Mouse (Mus musculus) lung, adult 18-20 months (tissue): ENCODE results near the gene Egfl8.

Experiments used
- DNase-seq, 2 experiments: peaks; one replicate each; pipeline ENCODE4 v3.0.0; 2022; ENCODE audit warnings: mixed read lengths in 2 of 2

The Egfl8 gene

DNA sequence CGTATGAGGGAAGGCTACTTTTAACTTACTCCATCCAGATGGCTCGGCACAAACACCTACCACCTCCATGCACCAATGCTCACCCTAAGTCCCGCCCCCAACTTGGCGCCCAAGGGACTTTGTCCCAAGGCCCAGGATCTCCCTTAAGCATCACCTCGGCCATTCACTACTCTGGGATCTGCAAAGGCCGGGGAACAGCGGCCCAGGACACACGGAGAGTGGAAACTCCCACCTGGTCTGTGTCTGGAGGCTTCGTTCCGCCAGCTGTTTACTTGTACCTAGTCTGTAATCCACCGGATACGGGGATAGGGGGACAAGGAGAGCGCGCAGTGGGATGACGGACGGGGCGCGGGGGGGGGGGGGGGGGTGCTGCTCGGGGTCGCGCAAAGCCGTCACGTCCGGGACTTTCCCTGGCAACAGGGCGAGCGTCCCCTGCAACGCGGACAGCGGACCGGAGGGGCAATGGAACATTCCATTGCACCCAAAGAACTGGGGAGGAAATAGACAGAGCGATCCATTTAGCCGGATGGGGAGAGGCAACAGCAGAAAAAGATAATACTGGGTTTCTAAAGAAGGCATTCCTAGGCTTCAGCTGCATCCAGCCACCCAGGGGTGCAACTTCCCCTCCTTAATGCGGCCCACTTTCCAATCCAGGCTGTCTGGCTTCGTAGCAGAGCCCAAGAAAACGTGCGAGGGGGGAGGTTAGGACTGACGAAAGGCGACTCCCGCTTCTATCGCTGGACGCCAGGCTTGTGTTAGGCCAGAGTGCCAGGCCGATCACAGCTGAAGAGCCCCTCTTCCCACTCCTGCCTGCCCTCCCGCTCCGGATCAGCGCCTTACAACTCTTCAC, 11.5 kb upstream of the Egfl8 start:
- peak; percentile 84 to 89 for DNase-seq

DNA sequence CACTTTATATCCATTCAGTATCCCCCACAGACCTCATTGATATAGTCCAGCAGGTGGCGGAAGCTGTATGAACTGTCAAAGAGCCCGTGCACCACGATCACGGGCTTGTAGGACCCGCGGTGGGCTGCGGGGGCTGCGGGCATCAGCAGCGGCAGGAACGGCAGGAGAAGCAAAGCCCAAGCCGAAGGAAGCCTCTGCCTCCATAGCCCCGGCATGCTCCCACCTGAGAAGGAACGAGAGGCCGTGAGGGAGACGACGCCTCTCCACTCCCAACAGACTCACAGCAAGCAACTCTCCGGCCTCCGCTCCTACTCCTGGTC, 11.0 kb upstream of the Egfl8 start:
- no peak for DNase-seq

DNA sequence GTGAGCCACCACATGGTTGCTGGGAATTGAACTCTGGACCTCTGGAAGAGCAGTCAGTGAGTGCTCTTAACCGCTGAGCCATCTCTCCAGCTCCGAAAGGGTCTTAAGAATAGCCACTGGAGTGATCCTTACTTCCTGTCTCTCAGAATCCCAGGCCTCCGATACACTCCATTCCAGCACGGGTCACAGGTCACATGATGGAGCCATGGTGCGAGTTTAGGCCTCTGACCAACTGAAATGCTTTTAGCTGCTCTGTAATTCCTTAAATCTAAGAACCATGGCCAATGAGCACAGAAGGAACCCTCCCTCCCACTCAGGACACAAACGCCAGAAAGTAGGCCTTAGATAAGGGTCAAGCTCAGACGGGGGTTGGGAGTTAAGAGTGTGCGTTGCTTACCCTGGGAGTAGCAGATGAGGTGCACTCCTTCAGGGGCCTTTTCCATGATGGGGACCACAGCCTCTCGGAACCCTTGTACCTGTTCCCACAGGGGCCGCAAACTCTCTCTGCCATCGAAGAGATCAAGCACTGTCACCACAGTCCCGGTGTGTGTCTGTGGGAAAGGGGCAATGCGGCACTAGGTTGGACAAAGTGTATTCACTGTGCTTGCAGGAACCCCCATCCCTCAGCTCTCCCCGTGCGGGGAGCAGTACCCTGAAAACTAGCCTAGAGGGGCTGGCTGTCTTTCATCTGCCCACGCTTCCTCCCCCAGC, 10.4 kb upstream of the Egfl8 start:
- no peak for DNase-seq

DNA sequence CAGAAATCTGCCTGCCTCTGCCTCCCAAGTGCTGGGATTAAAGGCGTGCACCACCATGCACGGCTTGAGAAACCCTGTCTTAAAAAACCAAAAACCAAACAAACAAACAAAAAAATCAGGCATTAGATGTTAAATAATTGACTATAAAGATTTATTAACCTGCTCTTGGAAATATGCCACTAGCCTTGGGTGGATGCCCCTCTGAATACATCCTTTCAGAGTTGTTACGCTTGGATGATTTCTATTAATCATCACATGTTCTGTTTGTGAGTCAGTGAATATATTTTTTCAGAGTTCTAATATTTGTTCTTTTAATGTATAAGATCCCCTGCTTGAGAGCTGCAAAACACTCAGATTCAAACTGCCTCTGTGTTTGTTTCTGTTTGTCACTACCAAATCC, 9.2 kb upstream of the Egfl8 start:
- DNase-seq, result no peak

GRCm38 (mm10) chr17:34623161-34623560, 7.4 kb upstream of the Egfl8 start:
- DNase-seq, result no peak

DNA sequence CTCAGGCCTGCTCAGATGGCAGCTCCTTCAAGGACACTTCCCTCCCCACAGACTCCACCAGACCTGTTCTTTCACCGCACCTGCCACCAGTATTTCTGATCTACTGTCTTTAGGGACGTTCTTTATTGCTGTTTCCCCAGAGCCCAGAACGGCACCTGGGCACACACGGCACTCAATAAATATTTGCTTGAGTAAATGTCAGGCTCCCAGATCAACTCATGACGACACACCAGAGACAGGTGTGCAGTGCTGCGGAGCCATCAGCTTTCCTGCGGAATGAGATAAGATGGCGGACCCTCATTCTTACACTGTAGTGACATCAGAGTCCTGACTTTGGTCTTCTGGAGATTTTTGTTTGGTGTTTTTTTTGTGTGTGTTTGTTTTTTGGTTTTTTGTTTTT, 5.2 kb upstream of the Egfl8 start:
- no peak for DNase-seq

- peak; percentile 80 to 83 for DNase-seq
These were observed 3.2 kb upstream of the Egfl8 start for GRCm38 (mm10) chr17:34618999-34619398.

DNA sequence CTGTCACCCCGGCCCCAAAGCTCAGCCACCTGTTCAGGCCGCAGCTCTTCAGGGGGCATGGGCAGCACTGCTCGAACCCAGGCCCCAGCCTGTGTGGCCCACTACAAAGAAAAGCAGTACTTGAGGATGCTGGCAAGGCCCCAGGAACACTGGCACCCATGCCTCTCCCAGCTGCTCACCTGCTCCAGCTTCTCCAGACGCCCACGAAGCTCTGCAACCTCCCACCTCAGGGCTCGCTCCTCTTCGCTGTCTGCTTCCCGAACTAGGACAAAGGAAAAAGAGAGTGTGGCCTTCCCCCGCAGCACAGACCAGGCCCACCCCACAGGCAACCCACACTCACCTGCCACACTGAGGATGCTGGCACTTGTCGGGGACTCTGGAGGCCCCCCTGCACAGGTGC, 1.9 kb downstream of the Egfl8 start:
- DNase-seq, result no peak

- DNase-seq, result no peak
These were observed 2.6 kb downstream of the Egfl8 start for GRCm38 (mm10) chr17:34613054-34613645.

DNA sequence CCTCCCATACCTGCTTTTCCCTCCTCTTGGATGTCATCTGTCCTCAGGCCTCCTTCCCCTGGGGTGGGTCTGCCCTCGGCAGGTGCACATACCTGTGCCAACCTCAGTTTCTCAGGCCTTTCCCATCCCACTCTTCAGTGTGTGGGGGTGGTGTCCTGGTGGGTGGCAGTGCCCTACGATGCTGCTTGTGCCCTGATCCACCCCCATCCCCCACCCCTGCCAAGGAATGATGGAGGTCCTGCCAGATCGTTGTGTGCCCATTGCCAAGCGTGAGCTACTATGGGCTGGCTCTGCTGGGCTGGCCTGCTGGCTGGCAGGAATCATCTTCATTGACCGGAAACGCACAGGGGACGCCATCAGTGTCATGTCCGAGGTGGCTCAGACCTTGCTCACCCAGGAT, 4.7 kb downstream of the Egfl8 start:
- DNase-seq, result no peak

DNA sequence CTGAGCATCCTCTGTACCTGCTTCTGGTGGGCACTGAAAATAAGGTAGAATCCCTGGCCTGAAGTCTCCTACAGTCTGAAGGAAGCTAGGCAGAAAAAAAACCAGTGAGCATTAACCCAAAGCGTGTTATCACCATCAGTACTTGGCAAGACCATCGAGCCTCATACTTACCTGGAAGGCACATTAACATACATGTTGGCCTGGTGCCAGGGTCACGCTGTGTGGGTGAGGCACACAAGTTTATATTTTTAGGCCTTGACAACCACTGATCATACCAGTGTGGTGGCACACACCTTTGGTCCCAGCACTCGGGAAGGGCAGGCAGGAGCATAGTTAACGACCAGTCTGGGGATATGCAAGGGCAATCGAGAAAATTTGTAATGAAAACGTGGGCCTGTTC, 7.8 kb downstream of the Egfl8 start:
- DNase-seq, result no peak

DNA sequence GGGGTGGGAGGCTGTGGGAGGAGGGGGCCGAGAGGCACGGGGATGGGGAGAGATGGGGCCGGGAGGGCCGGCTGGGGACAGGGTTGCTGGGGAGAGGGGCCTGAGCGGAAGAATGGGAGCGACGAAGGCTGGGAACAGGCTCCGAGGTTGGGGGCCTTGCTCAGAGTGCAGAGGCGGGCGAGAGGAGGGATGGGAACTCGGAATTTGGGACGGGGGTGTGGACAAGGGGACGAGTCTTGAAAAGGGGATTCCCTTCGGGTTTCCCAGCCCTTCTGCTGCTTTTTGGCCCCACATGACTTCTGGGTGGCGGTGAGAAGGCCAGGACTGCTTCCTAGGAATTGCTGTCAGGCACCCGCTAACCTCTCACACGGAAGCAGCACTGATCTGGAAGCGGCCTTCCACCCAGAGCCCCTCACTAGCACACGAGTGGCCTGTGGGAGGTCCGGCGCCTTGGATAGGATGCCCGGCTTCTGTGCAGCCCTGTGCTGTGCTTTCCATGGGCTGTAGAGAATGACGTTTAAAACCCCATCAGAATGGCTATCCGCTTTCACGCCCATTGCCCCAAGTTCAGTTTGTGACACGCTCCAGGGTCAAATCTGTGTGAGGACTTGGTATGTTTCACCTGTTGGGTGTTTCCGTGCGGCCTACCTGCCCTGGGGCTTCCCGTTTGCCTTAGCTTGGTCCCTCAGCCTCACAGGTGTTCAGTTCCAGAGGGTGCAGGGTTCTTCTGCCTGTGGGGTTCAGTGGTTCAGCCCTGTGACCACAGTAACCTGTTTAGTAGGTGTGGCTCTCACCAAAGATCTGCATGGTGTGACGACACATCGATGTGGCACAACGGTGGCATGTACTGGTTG, 9.4 kb downstream of the Egfl8 start:
- DNase-seq, result no peak

- DNase-seq, result peak; percentile 97
These were observed 10.2 kb downstream of the Egfl8 start for GRCm38 (mm10) chr17:34605609-34606008.

DNA sequence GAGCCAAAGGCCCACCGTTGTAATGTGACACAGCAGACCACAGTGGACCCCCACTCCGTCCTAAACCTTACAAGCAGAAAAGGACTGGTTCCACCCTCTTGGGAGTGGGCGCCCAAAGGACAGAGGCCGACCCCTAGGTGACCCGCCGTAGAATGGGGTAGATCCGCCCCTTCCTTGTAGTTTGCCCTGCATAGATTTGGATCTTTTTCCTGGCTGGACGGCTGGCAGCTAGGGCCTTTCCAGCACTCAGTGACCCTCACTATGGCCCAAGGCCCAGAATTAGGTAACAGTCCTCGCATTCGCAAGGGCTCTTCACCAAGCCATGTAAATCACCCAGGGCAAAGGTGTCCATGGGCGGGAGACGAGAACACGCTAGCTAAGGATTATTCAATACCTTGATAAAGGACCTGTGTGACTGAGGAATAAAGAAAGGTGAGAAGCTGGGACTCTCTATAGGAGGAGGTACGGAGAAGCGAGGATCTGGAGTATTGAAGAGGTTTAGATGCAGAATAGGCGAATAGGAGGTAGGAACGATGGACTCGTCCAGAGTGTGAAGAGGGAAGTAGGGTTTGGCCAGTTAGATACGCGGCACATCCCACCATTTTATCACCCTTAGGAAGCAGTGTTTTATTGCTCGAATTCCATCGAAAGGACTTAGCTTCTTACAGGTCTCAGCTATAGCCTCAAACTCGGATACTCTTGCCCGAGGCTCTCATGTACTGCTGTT, 11.1 kb downstream of the Egfl8 start:
- peak; percentile 80 to 86 for DNase-seq

DNA sequence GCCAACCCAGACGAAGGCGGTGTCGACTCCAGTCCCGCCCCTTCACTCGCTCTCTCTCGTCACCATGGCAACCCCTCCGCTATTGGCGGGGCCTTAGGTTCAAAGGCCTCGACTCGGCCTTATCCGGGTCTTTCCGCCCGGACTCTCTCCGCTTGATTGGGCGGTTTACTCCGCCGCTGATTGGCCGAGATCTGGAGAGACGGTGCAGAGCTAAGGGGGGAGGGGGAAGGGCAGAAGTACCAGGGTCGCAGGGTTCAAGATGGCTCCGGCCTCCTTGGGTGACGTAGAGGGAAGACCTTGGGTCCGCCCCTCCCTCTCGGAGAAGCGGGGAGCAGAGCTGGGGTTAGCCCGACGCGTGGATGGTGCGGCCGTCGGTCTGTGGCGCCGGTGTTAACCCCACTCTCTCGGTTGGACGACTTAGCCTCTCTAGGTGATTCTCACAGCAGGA, 11.7 kb downstream of the Egfl8 start, which contains the start of gene Agpat1:
Gene Agpat1 (plus strand): TSS at position 202 of the 448 bp plus-strand sequence.
- DNase-seq, result peak; percentile 99

DNA sequence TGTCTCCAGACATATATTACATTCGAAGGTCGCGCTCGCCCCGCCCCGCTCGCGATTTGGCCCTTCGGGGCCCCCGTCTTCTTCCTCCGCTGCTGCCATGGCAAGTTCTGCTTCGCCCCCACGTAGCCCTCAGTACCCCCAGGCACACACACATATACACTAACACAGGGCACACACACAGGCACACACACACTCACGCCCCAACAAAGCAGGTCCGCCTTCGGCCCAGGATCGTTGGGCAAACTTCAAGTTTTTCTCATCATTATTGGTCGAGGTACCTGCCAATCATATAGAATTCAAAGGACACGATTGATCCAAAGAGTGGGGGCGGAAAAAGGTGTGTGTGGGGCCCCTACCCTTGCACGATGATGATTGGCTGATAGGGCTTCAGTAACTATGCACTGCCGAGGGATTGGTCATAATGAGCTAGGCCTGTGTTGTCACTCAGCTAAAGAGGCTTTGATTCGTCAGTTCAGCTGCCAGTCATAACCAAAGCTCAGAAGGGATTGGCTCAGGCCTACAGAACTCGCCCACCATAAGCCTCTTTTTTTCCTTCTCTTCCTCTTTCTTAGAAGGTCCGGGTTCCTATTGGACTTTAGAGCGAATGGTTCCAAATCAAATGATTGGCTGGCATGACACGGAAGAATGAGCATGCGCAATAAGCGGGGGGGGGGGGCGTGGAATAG, 12.3 kb downstream of the Egfl8 start, which contains the start of gene Rnf5:
Gene Rnf5 (minus strand): TSS at position 316 of the 686 bp plus-strand sequence.
- peak; percentile 99 to 100 for DNase-seq

- no peak for DNase-seq
These were observed 14.0 kb downstream of the Egfl8 start for GRCm38 (mm10) chr17:34601796-34602195.

DNA sequence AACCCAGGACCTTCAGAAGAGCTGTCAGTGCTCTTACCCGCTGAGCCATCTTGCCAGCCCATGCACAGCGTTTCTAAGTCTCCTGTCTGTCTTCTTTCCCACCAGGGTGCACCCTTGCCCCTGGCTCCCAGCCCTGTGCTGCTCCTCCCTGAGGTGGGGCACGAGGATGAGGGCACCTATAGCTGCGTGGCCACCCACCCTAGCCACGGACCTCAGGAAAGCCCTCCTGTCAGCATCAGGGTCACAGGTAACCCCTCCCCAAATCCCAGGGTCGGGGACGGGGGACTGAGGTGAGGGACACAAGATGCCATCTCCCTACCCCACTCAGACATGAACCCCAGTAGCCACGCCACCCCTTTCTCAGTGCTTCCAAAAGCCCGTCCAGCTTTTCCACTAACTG, 15.9 kb downstream of the Egfl8 start:
- no peak for DNase-seq

- DNase-seq, result peak; percentile 81 to 87
These were observed 18.1 kb downstream of the Egfl8 start, which contains the start of gene Ager for GRCm38 (mm10) chr17:34597566-34598095. Ager (plus strand) TSS chr17:34597862.

- peak in 1 of 2 experiments; percentile 59 for DNase-seq
These were observed 19.7 kb downstream of the Egfl8 start for GRCm38 (mm10) chr17:34596098-34596497.
